Mouse (Mus musculus) megakaryocyte-erythroid progenitor cell, adult 5-6 weeks (primary cell): ENCODE measurements around the gene Usp28. TPM values are rescaled to one million over a fixed set of nuclear protein-coding genes. Genes with fewer than 3 reads are reported as not detected.
"Not testable (repeated sequence)": the region's sequence is repeated elsewhere in the genome, so short reads cannot be mapped to it uniquely, and the experiment has no call there.

ENCODE experiments used
- ATAC-seq: replicated peaks from 2 replicates; pipeline ENCODE4 v1.8.0; 2016; ENCODE audit warnings: mild to moderate bottlenecking, inconsistent platforms; ENCODE audit not compliant: severe bottlenecking, poor library complexity, low FRiP score, low TSS enrichment
- total RNA-seq, 2 experiments: library from RNA; stranded (forward) in 1 of 2; stranded (reverse) in 1 of 2; fragments of 200-1000, 215-1000 nt in 1 of 2; fragments of >200 nt in 1 of 2; fragmentation: Nextera tagmentation in 1 of 2; gene quantifications; 2 replicates each; pipeline ENCODE4 v1.2.3; 2014 to 2017

Usp28 gene
- total RNA-seq (2014; fragmentation: Nextera tagmentation) (3.1 and 9.8 TPM in 2 replicates), total RNA-seq (2017) (5.6 and 11.9 TPM in 2 replicates)

DNA sequence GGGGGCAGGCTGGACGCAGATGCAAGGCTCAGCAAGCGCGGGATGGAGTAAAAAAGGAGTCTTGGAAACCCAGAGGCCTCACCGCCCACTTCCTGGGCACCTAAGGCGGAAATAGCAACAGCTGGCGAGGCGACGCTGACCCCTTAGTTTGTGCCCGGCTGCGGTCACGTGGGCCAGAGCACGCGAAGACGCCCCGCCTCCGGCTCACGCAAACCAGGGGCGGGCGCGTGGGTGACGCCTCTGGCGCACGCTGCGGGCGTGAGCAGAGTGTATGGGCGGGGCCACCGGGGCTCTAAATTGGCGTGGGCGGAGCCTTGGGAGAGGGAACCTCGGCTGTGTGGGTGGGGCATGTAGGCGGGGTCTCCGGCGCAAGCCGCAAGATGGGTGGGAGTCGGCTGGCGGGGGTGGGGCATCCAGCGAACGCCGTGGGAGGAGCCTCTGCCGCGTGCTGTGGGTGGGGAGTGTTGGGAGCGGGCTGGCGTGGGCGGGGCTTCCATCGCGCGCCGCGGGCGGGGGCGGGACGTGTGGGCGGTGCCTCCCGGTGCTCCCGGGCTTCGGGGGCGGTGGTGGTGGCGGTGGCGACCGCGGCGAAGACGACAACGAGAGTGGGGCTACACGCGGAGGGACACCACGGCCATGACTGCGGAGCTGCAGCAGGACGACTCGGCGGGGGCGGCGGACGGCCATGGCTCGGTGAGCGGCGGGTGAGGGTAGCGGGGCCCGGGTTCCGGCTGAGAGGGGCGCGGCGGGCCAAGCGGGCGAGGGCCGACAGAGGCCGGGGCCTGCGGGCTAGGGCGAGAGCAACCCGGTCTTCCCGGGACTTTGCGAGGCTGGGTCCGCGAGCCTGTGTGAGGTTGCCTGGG is at the start of gene Usp28:
Gene Usp28 (plus strand): TSS at position 531 of the 863 bp plus-strand sequence.
- ATAC-seq, result peak; percentile 92

DNA sequence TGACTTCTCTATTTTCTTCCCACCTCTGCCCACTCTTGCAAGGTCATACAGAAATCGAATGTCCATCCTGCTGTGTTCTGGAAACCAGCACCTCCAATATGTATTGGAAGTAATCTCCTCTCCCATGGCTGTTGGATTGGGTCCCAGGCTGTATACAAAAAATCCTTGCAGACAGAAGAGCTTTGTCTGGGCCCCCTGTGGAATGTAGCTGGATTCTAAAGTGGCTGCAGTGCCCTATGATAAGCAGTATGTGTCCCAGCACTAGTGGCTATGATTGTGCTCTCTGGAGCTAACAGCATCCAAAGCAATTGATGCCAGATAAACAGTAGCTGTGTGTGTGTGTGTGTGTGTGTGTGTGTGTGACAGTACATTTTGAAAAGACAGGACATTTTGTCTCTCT is 42.8 kb upstream of the Usp28 start:
- no peak for ATAC-seq

DNA sequence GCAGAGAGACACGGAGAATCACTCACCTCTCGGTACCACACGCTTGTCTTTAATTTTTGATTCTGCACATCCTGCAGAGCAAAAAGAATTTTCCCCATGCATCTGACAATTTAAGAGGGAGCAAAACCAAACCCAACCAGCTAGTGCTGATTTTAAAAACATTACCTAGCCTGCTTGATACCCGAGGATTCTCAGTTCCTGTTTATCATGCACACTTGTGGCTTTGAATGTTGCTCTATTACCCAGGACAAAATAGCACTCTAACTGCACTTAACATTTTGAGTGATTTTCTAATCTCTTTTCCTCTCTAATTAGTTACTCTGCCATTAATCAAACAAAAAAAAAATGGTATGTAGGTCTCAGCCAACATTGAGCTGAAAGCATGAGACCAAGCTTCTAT is 37.6 kb upstream of the Usp28 start:
- no peak for ATAC-seq

DNA sequence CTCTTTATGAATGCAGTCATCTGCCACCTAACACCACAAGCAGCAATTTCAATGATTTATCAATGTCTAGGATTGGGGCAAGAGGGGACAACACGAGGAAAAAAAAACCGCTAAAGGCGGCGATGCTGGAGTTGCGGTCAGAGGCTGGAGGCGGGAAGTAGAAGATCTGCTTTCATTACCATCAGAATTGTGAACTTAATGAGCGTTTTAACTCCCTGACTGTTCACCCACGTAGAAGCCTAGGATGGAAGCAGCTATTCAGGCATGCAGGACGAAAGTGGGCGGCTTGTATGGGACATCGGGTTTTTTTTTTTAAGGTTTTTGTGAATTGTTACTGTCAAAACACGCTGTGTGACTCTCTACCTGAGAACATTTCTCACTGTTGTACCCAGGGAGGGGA is 23.9 kb upstream of the Usp28 start:
- no peak for ATAC-seq

GRCm38 (mm10) chr9:48962131-48962530 is 23.0 kb upstream of the Usp28 start:
- no peak for ATAC-seq

GRCm38 (mm10) chr9:48964587-48965040 is 20.6 kb upstream of the Usp28 start, which contains the start of gene Htr3b:
TSS of gene Htr3b (minus strand) at chr9:48964990.
- peak; percentile 70 for ATAC-seq

DNA sequence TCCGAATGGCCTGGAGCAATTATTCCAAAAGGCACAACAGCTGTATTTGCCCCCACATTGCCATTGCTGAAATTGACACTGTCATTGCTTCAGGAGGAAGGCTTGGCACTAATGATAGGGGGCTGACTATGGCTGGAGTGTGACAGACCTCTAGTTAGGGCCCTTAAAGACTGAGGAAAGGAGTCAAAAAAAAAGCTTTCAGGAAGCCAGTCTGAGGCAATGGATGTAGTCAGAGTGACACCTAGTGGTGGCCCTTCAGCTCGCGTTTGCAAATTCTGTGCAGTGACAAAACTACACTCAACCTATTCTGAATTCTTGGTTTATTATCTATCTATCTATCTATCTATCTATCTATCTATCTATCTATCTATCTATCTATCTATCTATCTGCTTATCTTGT is 12.7 kb upstream of the Usp28 start:
- no peak for ATAC-seq

DNA sequence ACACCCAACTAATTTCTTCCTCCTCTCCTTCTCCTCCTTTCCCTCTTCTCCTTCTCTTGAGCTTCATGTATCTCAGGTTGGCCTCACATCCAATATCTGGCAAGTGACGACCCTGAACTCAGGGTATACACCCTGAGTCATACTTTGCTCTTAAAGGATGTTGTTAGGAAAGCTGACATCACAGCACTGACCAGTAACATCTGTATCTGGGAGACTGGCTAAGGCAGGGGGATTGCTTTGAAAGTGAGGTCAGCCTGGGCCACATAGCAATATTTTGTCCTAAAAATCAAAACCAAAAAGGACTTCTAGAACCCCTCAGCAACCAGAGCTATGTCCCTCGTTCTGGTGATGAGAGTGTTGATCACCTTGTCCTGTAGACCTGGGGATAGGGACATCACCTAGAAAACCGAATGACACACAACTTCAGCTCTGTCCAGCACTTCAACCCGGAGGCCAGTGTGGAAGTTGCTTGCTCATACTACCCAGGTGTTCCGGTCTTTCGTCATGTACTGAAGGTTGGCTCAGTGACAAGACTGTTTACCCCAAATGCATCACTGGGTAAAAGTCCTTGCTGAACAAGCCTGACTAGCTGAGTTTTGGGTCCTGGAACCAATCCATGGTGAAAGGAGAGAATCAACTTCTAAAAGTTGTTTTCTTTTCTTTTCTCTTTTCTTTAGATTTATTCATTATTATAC is 8.4 kb upstream of the Usp28 start:
- ATAC-seq, result no peak

- ATAC-seq, result no peak
Measured at GRCm38 (mm10) chr9:48980371-48980770, 4.8 kb upstream of the Usp28 start.

DNA sequence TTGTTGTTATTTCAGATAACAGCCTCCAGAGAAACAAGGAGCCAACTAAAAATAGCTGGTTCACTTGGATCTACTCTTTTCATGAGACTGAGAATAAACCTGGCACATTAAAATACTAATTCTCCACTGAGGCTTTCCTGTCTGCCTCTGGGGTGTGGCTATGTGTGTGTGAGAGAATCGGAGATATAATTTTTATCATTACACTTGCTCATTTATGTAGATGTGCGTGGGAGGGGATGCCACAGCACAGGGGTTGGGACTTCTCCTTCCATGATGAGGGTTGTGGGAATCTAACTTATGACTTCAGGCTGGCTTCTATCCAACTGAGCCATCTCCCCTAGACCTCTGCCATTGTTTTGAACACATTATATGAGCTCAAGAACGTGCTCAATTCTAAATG is 4.4 kb upstream of the Usp28 start:
- no peak for ATAC-seq

DNA sequence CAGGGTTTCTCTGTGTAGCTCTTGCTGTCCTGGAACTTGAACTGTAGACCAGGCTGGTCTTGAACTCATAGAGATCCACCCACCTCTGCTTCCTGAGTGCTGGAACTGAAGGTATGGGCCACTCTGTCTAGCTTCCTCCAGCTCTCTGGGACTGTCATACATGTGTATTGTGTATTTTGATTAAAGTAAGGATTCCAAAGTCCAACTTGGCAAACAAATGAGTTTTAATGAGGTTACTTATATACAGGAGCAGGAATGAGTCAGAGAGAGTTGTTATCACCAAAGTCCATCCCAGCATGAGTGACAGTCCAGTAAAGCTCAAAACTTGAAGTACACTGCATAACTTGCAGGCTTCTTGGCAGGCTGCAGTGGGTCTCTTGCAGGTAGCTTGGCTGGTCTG is 3.3 kb upstream of the Usp28 start:
- no peak for ATAC-seq

- not testable (repeated sequence) for ATAC-seq
Measured at GRCm38 (mm10) chr9:48983801-48984200, 1.4 kb upstream of the Usp28 start.

DNA sequence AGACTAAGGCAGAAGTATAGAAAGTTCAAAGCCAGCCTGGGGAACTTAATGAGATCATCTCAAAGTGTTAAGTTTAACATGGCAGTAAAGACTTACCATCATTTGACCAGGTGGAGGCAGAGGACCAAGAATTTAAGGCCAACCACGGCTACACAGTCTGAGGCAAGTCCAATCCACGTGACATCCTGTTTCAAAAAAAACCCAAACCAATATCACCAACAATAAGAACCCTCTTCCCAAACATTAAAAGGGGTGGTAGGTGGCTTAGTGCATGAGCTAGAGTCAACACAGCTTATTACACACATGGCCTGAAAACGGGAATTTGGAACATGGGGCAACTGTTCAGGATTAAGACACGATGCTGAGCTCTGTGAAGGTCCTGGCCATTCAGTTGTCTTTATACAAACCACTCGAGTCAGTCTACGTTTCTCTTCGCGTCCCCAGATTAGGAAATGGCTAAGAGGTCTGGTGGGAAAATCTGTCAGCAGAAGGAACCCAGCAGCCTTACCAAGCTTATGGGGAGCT is 793 bp upstream of the Usp28 start:
- ATAC-seq, result peak; percentile 1; the same call in 1 of the 2 replicates

DNA sequence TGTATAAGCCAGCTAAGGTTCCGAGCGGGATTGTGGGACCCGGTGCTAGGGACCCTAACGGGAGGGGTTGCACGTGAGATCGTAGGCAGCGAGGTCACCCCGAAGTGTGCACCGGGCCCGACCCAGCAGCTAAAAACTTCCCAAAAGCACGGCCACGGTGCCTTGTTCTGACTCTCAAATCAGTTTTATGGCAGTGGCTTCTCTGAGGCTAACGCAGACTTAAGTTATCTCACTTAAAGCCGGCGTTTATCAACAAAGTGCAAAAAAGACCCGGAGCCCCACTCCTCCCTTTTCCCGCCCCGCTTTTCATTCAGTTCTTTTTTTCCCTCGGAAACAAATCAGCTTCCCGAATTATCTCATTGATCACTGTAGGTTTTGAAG is 523 bp downstream of the Usp28 start:
- 0 out of 2 replicates have a peak, but pooled peaks have one; percentile 5 for ATAC-seq

GRCm38 (mm10) chr9:48986616-48987141 is 1.5 kb downstream of the Usp28 start:
- no peak for ATAC-seq

- no peak for ATAC-seq
Measured at GRCm38 (mm10) chr9:48987201-48988101, 2.3 kb downstream of the Usp28 start.

GRCm38 (mm10) chr9:48991671-48992070 is 6.5 kb downstream of the Usp28 start:
- ATAC-seq, result no peak

- no peak for ATAC-seq
Measured at GRCm38 (mm10) chr9:48994779-48995178, 9.6 kb downstream of the Usp28 start.

DNA sequence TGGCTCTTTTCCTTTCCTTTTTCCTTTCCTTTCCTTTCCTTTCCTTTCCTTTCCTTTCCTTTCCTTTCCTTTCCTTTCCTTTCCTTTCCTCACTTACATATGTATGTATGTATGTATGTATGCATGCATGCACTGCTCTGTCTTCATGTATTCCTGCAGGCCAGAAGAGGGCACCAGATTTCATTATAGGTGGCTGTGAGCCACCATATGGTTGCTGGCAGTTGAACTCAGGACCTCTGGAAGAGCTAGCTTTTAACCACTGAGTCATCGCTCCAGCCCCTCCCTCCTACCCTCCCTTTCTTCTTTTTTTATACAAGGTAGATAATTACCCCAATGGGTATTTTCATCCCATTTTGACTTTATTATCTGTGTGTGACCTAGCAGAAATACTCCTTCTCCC is 10.6 kb downstream of the Usp28 start:
- no peak for ATAC-seq
